Mouse (Mus musculus) MEL (cell line): ENCODE results near the gene Prokr2. TPM values are rescaled to one million over a fixed set of nuclear protein-coding genes. Genes with fewer than 3 reads are reported as not detected.

Experiments
- DNase-seq: peaks from one replicate; pipeline ENCODE4 v3.0.0; 2011; ENCODE audit warnings: low read depth, low spot score
- H3K27ac ChIP-seq: 2 replicates; pipeline ENCODE4 v1.5.1; 2012; ENCODE audit warnings: low read depth, mild to moderate bottlenecking, control low read depth, low read length, moderate library complexity; ENCODE audit not compliant: control insufficient read depth
- H3K27me3 ChIP-seq, 2 experiments: fragments of 150-350 bp in 1 of 2; sonication (generic) in 1 of 2; 2 replicates each; pipeline ENCODE4 v1.6.1; 2012; ENCODE audit warnings: low read length in 2 of 2, mild to moderate bottlenecking in 2 of 2, improper control_type of control experiment in 1 of 2, moderate library complexity in 1 of 2; ENCODE audit not compliant: insufficient read depth in 2 of 2, control insufficient read depth in 1 of 2
- H3K36me3 ChIP-seq, 2 experiments: 2 replicates each; pipeline ENCODE4 v1.6.1; 2012 to 2014; ENCODE audit warnings: low read length in 2 of 2, improper control_type of control experiment in 1 of 2, inconsistent platforms in 1 of 2, mild to moderate bottlenecking in 1 of 2; ENCODE audit not compliant: insufficient read depth in 2 of 2, control insufficient read depth in 1 of 2
- H3K4me1 ChIP-seq, 2 experiments: fragments of 150-350 bp in 1 of 2; sonication (generic) in 1 of 2; 2 replicates each; pipeline ENCODE4 v1.6.1; 2012; ENCODE audit warnings: low read length in 2 of 2, improper control_type of control experiment in 1 of 2, mild to moderate bottlenecking in 1 of 2; ENCODE audit not compliant: insufficient read depth in 2 of 2, control insufficient read depth in 1 of 2
- H3K4me3 ChIP-seq, 2 experiments: fragments of 150-350 bp in 1 of 2; sonication (generic) in 1 of 2; 2 replicates each; pipeline ENCODE4 v1.5.1; 2012; ENCODE audit warnings: low read depth in 2 of 2, low read length in 2 of 2, mild to moderate bottlenecking in 2 of 2, moderate library complexity in 2 of 2, control low read depth in 1 of 2, improper control_type of control experiment in 1 of 2; ENCODE audit not compliant: control insufficient read depth in 1 of 2, insufficient read depth in 1 of 2
- H3K79me2 ChIP-seq: 2 replicates; pipeline ENCODE4 v1.6.1; 2012; ENCODE audit warnings: mild to moderate bottlenecking, low read length, moderate library complexity; ENCODE audit not compliant: control insufficient read depth, poor library complexity, insufficient read depth
- H3K9ac ChIP-seq: 2 replicates; pipeline ENCODE4 v1.6.1; 2012; ENCODE audit warnings: low read depth, mild to moderate bottlenecking, control low read depth, low read length, moderate library complexity; ENCODE audit not compliant: control insufficient read depth, poor library complexity, severe bottlenecking
- H3K9me3 ChIP-seq: fragments of 150-350 bp; sonication (generic); replicated peaks from 2 replicates; pipeline ENCODE4 v1.6.1; 2012; ENCODE audit warnings: mild to moderate bottlenecking, low read length, improper control_type of control experiment, moderate library complexity; ENCODE audit not compliant: insufficient read depth
- BHLHE40 ChIP-seq: IDR thresholded peaks from 2 replicates; pipeline ENCODE4 v1.6.1; 2012; ENCODE audit warnings: low read depth, mild to moderate bottlenecking, inconsistent platforms, low read length, improper control_type of control experiment, borderline replicate concordance
- CHD2 ChIP-seq: IDR thresholded peaks from 2 replicates; pipeline ENCODE4 v1.6.1; 2011; ENCODE audit warnings: low read length, improper control_type of control experiment
- E2F4 ChIP-seq: IDR thresholded peaks from 2 replicates; pipeline ENCODE4 v1.6.1; 2011; ENCODE audit warnings: low read depth, low read length, improper control_type of control experiment, borderline replicate concordance
- EP300 ChIP-seq, 2 experiments: IDR thresholded peaks; 2 replicates each; pipeline ENCODE4 v1.6.1; 2011; ENCODE audit warnings: improper control_type of control experiment in 2 of 2, low read length in 2 of 2, low read depth in 1 of 2, mild to moderate bottlenecking in 1 of 2
- GABPA ChIP-seq: IDR thresholded peaks from 2 replicates; pipeline ENCODE4 v1.6.1; 2012; ENCODE audit warnings: low read depth, mild to moderate bottlenecking, inconsistent platforms, low read length, improper control_type of control experiment, moderate library complexity
- GATA1 ChIP-seq: IDR thresholded peaks from 2 replicates; pipeline ENCODE4 v1.6.1; 2011; ENCODE audit warnings: low read depth, low read length, improper control_type of control experiment
- KAT2A ChIP-seq: conservative IDR thresholded peaks from 2 replicates; pipeline ENCODE4 v1.6.1; 2012; ENCODE audit warnings: low read depth, low read length, improper control_type of control experiment, inconsistent platforms
- MAFK ChIP-seq: IDR thresholded peaks from 2 replicates; pipeline ENCODE4 v1.6.1; 2011; ENCODE audit warnings: low read depth, mild to moderate bottlenecking, low read length, improper control_type of control experiment, borderline replicate concordance
- MEF2A ChIP-seq: IDR thresholded peaks from 2 replicates; pipeline ENCODE4 v1.6.1; 2014; ENCODE audit warnings: low read depth, mild to moderate bottlenecking, inconsistent platforms, low read length, improper control_type of control experiment; ENCODE audit not compliant: poor library complexity, insufficient replicate concordance, severe bottlenecking; ENCODE audit errors: extremely low read depth
- MYB ChIP-seq: IDR thresholded peaks from 2 replicates; pipeline ENCODE4 v1.6.1; 2011; ENCODE audit warnings: mild to moderate bottlenecking, low read depth, low read length, improper control_type of control experiment
- MYC ChIP-seq: IDR thresholded peaks from 2 replicates; pipeline ENCODE4 v1.6.1; 2011; ENCODE audit warnings: low read depth, mild to moderate bottlenecking, low read length, improper control_type of control experiment, moderate library complexity
- NELFE ChIP-seq: IDR thresholded peaks from 2 replicates; pipeline ENCODE4 v1.6.1; 2011; ENCODE audit warnings: low read depth, low read length, improper control_type of control experiment
- POLR2AphosphoS2 ChIP-seq: IDR thresholded peaks from 2 replicates; pipeline ENCODE4 v1.6.1; 2011; ENCODE audit warnings: low read length, improper control_type of control experiment
- POLR2AphosphoS5 ChIP-seq: IDR thresholded peaks from 2 replicates; pipeline ENCODE4 v1.6.1; 2012; ENCODE audit warnings: low read depth, borderline replicate concordance, mild to moderate bottlenecking, inconsistent platforms, low read length, moderate library complexity, mixed read lengths
- RAD21 ChIP-seq: IDR thresholded peaks from 2 replicates; pipeline ENCODE4 v1.6.1; 2011; ENCODE audit warnings: mild to moderate bottlenecking, low read depth, low read length, improper control_type of control experiment
- RCOR1 ChIP-seq: IDR thresholded peaks from 2 replicates; pipeline ENCODE4 v1.6.1; 2012; ENCODE audit warnings: low read depth, mild to moderate bottlenecking, inconsistent platforms, low read length, improper control_type of control experiment
- TBP ChIP-seq: IDR thresholded peaks from 2 replicates; pipeline ENCODE4 v1.8.0; 2011; ENCODE audit warnings: low read depth, low read length, improper control_type of control experiment
- TCF12 ChIP-seq: IDR thresholded peaks from 2 replicates; pipeline ENCODE4 v1.6.1; 2014; ENCODE audit warnings: low read depth, mild to moderate bottlenecking, inconsistent platforms, low read length, improper control_type of control experiment, moderate library complexity
- UBTF ChIP-seq: IDR thresholded peaks from 2 replicates; pipeline ENCODE4 v1.6.1; 2012; ENCODE audit warnings: low read depth, mild to moderate bottlenecking, inconsistent platforms, low read length, improper control_type of control experiment, moderate library complexity, borderline replicate concordance; ENCODE audit not compliant: insufficient read depth
- USF1 ChIP-seq: IDR thresholded peaks from 2 replicates; pipeline ENCODE4 v1.6.1; 2014; ENCODE audit warnings: low read depth, mild to moderate bottlenecking, inconsistent platforms, low read length, improper control_type of control experiment, moderate library complexity
- USF2 ChIP-seq, 2 experiments: IDR thresholded peaks; 2 replicates each; pipeline ENCODE4 v1.6.1; 2011 to 2012; ENCODE audit warnings: improper control_type of control experiment in 2 of 2, low read length in 2 of 2, borderline replicate concordance in 1 of 2, inconsistent platforms in 1 of 2, low read depth in 1 of 2, mild to moderate bottlenecking in 1 of 2; ENCODE audit not compliant: insufficient read depth in 1 of 2
- ZC3H11A ChIP-seq: IDR thresholded peaks from 2 replicates; pipeline ENCODE4 v1.6.1; 2012; ENCODE audit warnings: low read depth, mild to moderate bottlenecking, inconsistent platforms, low read length, improper control_type of control experiment
- ZKSCAN1 ChIP-seq: IDR thresholded peaks from 2 replicates; pipeline ENCODE4 v1.6.1; 2012; ENCODE audit warnings: low read depth, mild to moderate bottlenecking, inconsistent platforms, low read length, improper control_type of control experiment, moderate library complexity
- polyA plus RNA-seq, 2 experiments: library from polyadenylated mRNA; stranded (reverse) in 1 of 2; unstranded in 1 of 2; fragments of >175 nt in 1 of 2; fragments of >200 nt in 1 of 2; gene quantifications; 2 replicates each; pipeline versions ENCODE4 v1.2.1 to v1.2.4; 2012; ENCODE audit warnings: low replicate concordance in 2 of 2, low read depth in 1 of 2; ENCODE audit not compliant: insufficient read length in 2 of 2, insufficient read depth in 1 of 2, missing spikeins in 1 of 2
- total RNA-seq: library from RNA; depleted of rRNA; stranded (reverse); fragments of 300-350 nt; gene quantifications from 2 replicates; pipeline ENCODE4 v1.2.3, GENCODE M21; 2012

Gene Prokr2
- total and polyA plus RNA-seq, 3 experiments: not detected

DNA sequence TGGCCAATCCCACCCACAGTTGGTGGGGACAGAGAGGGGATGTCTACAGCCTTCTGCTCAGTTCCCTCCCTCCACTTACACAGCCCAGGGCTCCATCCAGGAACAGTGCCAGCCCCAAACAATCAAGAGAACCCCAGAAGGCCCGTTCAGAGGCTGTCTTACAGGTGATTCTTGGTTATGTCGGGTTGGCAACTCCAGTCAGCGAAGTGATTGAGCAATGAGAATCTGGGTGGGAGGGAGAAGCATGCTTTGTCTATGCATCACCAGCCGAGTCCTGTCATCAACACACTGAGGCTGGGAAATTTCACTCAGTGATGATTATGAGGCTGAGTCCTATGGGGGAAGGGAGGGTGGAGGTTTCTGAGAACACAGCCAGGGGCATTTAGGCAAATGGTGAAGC is 61.7 kb downstream of the Prokr2 start:
- H3K4me3 ChIP-seq: no peak overlapping the region
- TF ChIP-seq RCOR1: no peak
- no peak for TF ChIP-seq BHLHE40
- TF ChIP-seq ZC3H11A: no peak
- TF ChIP-seq POLR2AphosphoS5: no peak
- TF ChIP-seq MAFK: no peak
- TF ChIP-seq USF1: no peak
- TF ChIP-seq CHD2: no peak
- TF ChIP-seq NELFE: no peak
- TF ChIP-seq USF2 (IDR thresholded peaks at IDR 0.05; ENCODE audit: borderline replicate concordance in 1 of 2, insufficient read depth in 1 of 2, low read depth in 1 of 2, low read length in 2 of 2): no peak
- TF ChIP-seq KAT2A: no peak
- no peak for TF ChIP-seq GABPA
- TF ChIP-seq, all 39 proteins: peak for 0
- no peak overlapping the region for H3K27ac ChIP-seq
- no peaks in the 10 kb centered on the region for H3K4me1 ChIP-seq
- no peak overlapping the region for H3K9ac ChIP-seq
- H3K9me3 ChIP-seq: no peaks in the 10 kb centered on the region
- H3K36me3 ChIP-seq: no peaks in the 10 kb centered on the region
- no peaks in the 10 kb centered on the region for H3K79me2 ChIP-seq
- H3K27me3 ChIP-seq: peaks cover 2 to 9% of the 10 kb centered on the region in 2 experiments
- DNase-seq: no peak

DNA sequence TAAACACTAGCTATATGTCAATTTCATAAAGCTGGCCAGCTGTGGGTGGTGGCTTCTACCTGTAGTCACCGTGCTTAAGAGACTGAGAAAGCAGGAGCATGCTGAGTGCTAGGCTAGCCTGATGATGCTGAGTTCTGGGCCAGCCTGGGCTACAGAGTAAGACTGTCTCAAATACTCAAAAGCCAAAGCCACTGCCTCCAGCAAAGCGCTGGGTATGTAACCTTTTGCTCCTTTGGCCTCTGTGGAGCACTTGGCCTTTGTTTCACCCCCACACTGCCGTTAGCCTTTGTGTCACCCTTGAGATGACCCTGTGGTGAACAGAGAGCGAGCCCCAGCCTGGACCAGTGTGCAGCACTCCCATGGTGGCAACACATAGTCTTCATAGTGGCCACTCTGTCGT is 64.7 kb downstream of the Prokr2 start:
- H3K9me3 ChIP-seq: no peaks in the 10 kb centered on the region
- H3K27ac ChIP-seq: no peak overlapping the region
- DNase-seq: no peak
- H3K36me3 ChIP-seq: no peaks in the 10 kb centered on the region
- no peak for TF ChIP-seq NELFE
- no peak for TF ChIP-seq E2F4
- TF ChIP-seq TCF12: no peak
- TF ChIP-seq TBP: no peak
- TF ChIP-seq EP300 (IDR thresholded peaks at IDR 0.05; ENCODE audit: low read depth in 1 of 2, low read length in 2 of 2): no peak
- no peak for TF ChIP-seq UBTF
- TF ChIP-seq ZKSCAN1: no peak
- TF ChIP-seq RAD21: no peak
- TF ChIP-seq MEF2A: no peak
- no peak for TF ChIP-seq POLR2AphosphoS5
- no peak for TF ChIP-seq USF2 (IDR thresholded peaks at IDR 0.05; ENCODE audit: borderline replicate concordance in 1 of 2, insufficient read depth in 1 of 2, low read depth in 1 of 2, low read length in 2 of 2)
- no peak for TF ChIP-seq POLR2AphosphoS2
- TF ChIP-seq MYB: no peak
- TF ChIP-seq MYC: no peak
- no peak for TF ChIP-seq GATA1
- no peak for TF ChIP-seq RCOR1
- H3K9ac ChIP-seq: no peak overlapping the region
- no peaks in the 10 kb centered on the region for H3K4me1 ChIP-seq
- no peaks in the 10 kb centered on the region for H3K79me2 ChIP-seq
- peaks cover under 1% of the 10 kb centered on the region in 2 experiments for H3K27me3 ChIP-seq
- H3K4me3 ChIP-seq: no peak overlapping the region
